Comparison of ENCODE assay signal across 8 mouse cellular contexts in the genomic region with DNA sequence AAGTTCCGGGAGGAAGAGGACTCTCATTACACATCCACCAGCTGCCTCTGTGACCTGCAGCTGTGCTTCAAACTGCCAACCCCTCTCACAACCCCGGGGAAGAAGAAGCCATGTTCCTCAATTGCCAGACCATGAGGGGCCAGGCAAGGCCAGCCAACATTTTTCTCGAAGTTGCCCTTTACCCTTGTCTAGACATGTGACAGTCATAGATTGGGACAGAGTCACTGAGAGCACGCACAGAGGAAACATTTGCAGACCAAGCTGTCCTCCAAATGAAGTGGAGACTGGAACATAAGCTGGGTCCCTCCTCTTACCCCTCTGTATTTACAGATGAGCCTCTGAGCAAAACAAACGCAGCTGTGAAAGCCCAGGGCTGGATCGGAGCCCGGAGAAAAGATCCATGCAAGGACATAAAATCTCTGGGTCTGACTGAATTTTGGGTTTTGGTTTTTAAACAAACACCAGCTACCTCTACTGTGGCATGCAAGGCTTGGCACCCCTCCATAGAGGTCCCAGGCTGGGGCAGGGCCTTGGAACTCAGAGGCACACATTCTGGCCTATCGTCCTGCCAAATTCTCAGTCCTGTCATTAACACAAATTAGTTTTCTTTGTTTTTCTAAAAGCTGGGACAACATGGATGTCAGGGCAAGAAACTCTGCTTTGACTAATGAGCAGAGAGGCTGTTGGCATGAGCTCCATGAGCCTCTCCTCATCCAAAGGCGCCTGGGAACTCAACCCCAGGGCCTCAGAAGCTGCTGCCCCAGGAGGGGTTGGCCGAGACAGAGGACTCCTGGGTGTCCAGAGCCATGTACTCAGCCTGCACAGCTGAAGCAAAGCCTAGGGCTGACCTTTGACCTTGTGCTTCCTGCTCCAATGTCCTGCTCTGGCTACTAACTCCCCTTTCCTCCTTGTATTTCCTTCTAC. TPM values are rescaled to one million over a fixed set of nuclear protein-coding genes. Genes with fewer than 3 reads are reported as not detected.
A peak's percentile ranks its signal among the peaks of the same experiment; 100 is the strongest.
DNase-seq lines count a peak whose midpoint lies in the region; ATAC-seq and TF ChIP-seq lines count a peak whose summit lies in the region.

No protein-coding gene starts in this region.

- TF ChIP-seq CTCF in hindbrain, postnatal 0 days (IDR thresholded peaks at IDR 0.05; ENCODE audit: low read depth), result no peak
- no peak for TF ChIP-seq CTCF in midbrain, postnatal 0 days (IDR thresholded peaks at IDR 0.05)

- 70% methylated on average over 10 of the region's 10 CpGs for WGBS in neural tube, embryonic 13.5 days
- WGBS in hindbrain, postnatal 0 days, result 45% methylated on average over 10 of the region's 10 CpGs
- WGBS in midbrain, postnatal 0 days, result 74% methylated on average over 10 of the region's 10 CpGs

- H3K27ac ChIP-seq in neural tube, embryonic 13.5 days (replicated peaks), result peak overlapping the region; percentile 20
- H3K27ac ChIP-seq in hindbrain, postnatal 0 days, result peak overlapping the region; percentile 67
- peak overlapping the region; percentile 43; the same call in 1 of the 2 replicates for H3K27ac ChIP-seq in midbrain, postnatal 0 days (ENCODE audit: low read depth, low read length)

- peaks cover 61% of the 10 kb centered on the region for H3K36me3 ChIP-seq in neural tube, embryonic 13.5 days
- H3K36me3 ChIP-seq in hindbrain, postnatal 0 days (ENCODE audit: insufficient read depth, low read length), result peaks cover 27% of the 10 kb centered on the region
- peaks cover 35% of the 10 kb centered on the region for H3K36me3 ChIP-seq in midbrain, postnatal 0 days (ENCODE audit: insufficient read depth, low read length)

- H3K4me2 ChIP-seq in neural tube, embryonic 13.5 days, result no peak overlapping the region
- H3K4me2 ChIP-seq in hindbrain, postnatal 0 days (ENCODE audit: low read depth, low read length), result no peak overlapping the region
- no peak overlapping the region for H3K4me2 ChIP-seq in midbrain, postnatal 0 days (ENCODE audit: low read depth, low read length, poor library complexity, severe bottlenecking)

- H3K4me3 ChIP-seq in neural tube, embryonic 13.5 days, result no peak overlapping the region
- no peak overlapping the region for H3K4me3 ChIP-seq in hindbrain, postnatal 0 days (ENCODE audit: low read length)
- H3K4me3 ChIP-seq in midbrain, postnatal 0 days (ENCODE audit: low read depth, low read length), result no peak overlapping the region

- DNase-seq in neural tube, embryonic 10.5 days (ENCODE audit: extremely low spot score, low spot score), result no peak
- DNase-seq in fibroblast of lung, adult 2 months (ENCODE audit: low read depth), result peak; percentile 85
- DNase-seq in hindbrain, postnatal 0 days (ENCODE audit: low spot score), result peak; percentile 70
- DNase-seq in layer of hippocampus, postnatal 36 days, result peak; percentile 65 to 66
- DNase-seq in midbrain, postnatal 0 days (ENCODE audit: low spot score), result peak; percentile 70
- no peak for DNase-seq in thymus, postnatal 14 days
- no peak for DNase-seq in urinary bladder, postnatal 10 days (ENCODE audit: low spot score)

- H3K27me3 ChIP-seq in neural tube, embryonic 13.5 days, result no peaks in the 10 kb centered on the region
- H3K27me3 ChIP-seq in hindbrain, postnatal 0 days (ENCODE audit: insufficient read depth, low read length), result no peaks in the 10 kb centered on the region
- H3K27me3 ChIP-seq in midbrain, postnatal 0 days (ENCODE audit: insufficient read depth, low read length), result no peaks in the 10 kb centered on the region

- H3K9me3 ChIP-seq in neural tube, embryonic 13.5 days, result no peaks in the 10 kb centered on the region
- H3K9me3 ChIP-seq in hindbrain, postnatal 0 days (ENCODE audit: low read length), result no peaks in the 10 kb centered on the region
- H3K9me3 ChIP-seq in midbrain, postnatal 0 days (ENCODE audit: low read length), result no peaks in the 10 kb centered on the region

- no peak overlapping the region for H3K9ac ChIP-seq in neural tube, embryonic 13.5 days
- no peak overlapping the region for H3K9ac ChIP-seq in hindbrain, postnatal 0 days (replicated peaks; ENCODE audit: low read length)
- H3K9ac ChIP-seq in midbrain, postnatal 0 days (replicated peaks; ENCODE audit: low read length, poor library complexity, severe bottlenecking), result no peak overlapping the region

- no peak; the same call in 1 of the 2 replicates for ATAC-seq in neural tube, embryonic 13.5 days (ENCODE audit: low read depth)
- peak; percentile 43 for ATAC-seq in hindbrain, postnatal 0 days
- no peak for ATAC-seq in midbrain, postnatal 0 days (ENCODE audit: low FRiP score)

- H3K4me1 ChIP-seq in neural tube, embryonic 13.5 days (replicated peaks), result peaks cover 58% of the 10 kb centered on the region
- peaks cover 23% of the 10 kb centered on the region; the same call in 1 of the 2 replicates for H3K4me1 ChIP-seq in hindbrain, postnatal 0 days (ENCODE audit: insufficient read depth, low read length)
- H3K4me1 ChIP-seq in midbrain, postnatal 0 days (ENCODE audit: insufficient read depth, low read length), result no peaks in the 10 kb centered on the region

RNA-seq across cellular contexts. Expression of gene Capn12, which starts 36.5 kb away (rescaled TPM):
- polyA plus RNA-seq in neural tube, embryonic 13.5 days (2015; fragmentation: Nextera tagmentation; extraction: Ambion mirVana), result 0.29 and 0.55 TPM in 2 replicates
- 0.07 TPM in 1 of 2 replicates, not detected in the other for total RNA-seq in hindbrain, postnatal 0 days (2014; rRNA removed)
- 0.53 and 0.62 TPM in 2 replicates for polyA plus RNA-seq in hindbrain, postnatal 0 days (2015; fragmentation: Nextera tagmentation; extraction: Ambion mirVana)
- total RNA-seq in layer of hippocampus, postnatal 36 days (2021), result under 1 TPM; 0.22 to 0.35 TPM
- 0.38 and 0.57 TPM in 2 replicates for total RNA-seq in midbrain, postnatal 0 days (2014; rRNA removed)
- 0.26 and 0.41 TPM in 2 replicates for polyA plus RNA-seq in midbrain, postnatal 0 days (2015; fragmentation: Nextera tagmentation; extraction: Ambion mirVana)

RNA-seq across cellular contexts. Expression of gene Actn4, which starts 44.4 kb away (rescaled TPM):
- 142 and 147 TPM in 2 replicates for polyA plus RNA-seq in neural tube, embryonic 13.5 days (2015; fragmentation: Nextera tagmentation; extraction: Ambion mirVana)
- 81.3 and 85.7 TPM in 2 replicates for total RNA-seq in hindbrain, postnatal 0 days (2014; rRNA removed)
- polyA plus RNA-seq in hindbrain, postnatal 0 days (2015; fragmentation: Nextera tagmentation; extraction: Ambion mirVana), result 114 and 115 TPM in 2 replicates
- total RNA-seq in layer of hippocampus, postnatal 36 days (2021), result 100 to 1,000 TPM; 121 to 130 TPM
- total RNA-seq in midbrain, postnatal 0 days (2014; rRNA removed), result 74.7 and 86.9 TPM in 2 replicates
- 101 and 105 TPM in 2 replicates for polyA plus RNA-seq in midbrain, postnatal 0 days (2015; fragmentation: Nextera tagmentation; extraction: Ambion mirVana)

RNA-seq across cellular contexts. Expression of gene Lgals7, which starts 54.1 kb away (rescaled TPM):
- polyA plus RNA-seq in neural tube, embryonic 13.5 days (2015; fragmentation: Nextera tagmentation; extraction: Ambion mirVana), result 4.5 and 6.1 TPM in 2 replicates
- total RNA-seq in hindbrain, postnatal 0 days (2014; rRNA removed), result 1.1 TPM in 1 of 2 replicates, not detected in the other
- 3.7 and 5.0 TPM in 2 replicates for polyA plus RNA-seq in hindbrain, postnatal 0 days (2015; fragmentation: Nextera tagmentation; extraction: Ambion mirVana)
- total RNA-seq in layer of hippocampus, postnatal 36 days (2021), result not detected
- total RNA-seq in midbrain, postnatal 0 days (2014; rRNA removed), result 0.38 and 12.5 TPM in 2 replicates
- 3.8 and 4.8 TPM in 2 replicates for polyA plus RNA-seq in midbrain, postnatal 0 days (2015; fragmentation: Nextera tagmentation; extraction: Ambion mirVana)

Comparison
In these comparisons a context has a peak if more than half of its experiments do, and no peak if none do; other contexts are left out.
1. DNase-seq: peak in fibroblast of lung, adult 2 months (single experiment), hindbrain, postnatal 0 days (single experiment), layer of hippocampus, postnatal 36 days (2 of 2) and midbrain, postnatal 0 days (single experiment); none in neural tube, embryonic 10.5 days (single experiment), thymus, postnatal 14 days (single experiment) and urinary bladder, postnatal 10 days (single experiment).
2. Peak in every context shown above with its lines, with median percentiles within 50 percentile points of each other: H3K27ac ChIP-seq.